Mouse (Mus musculus) forelimb bud, embryonic 11.5 days (tissue): ENCODE results near the gene Rab25.

ENCODE experiments used
- DNase-seq: peaks from one replicate; pipeline ENCODE4 v3.0.0-alpha.2; 2012; ENCODE audit warnings: low read depth, low spot score

Rab25 gene

GRCm38 (mm10) chr3:88542486-88542885 is 5.6 kb downstream of the Rab25 start:
- DNase-seq: no peak

GRCm38 (mm10) chr3:88541622-88542401 is 6.3 kb downstream of the Rab25 start:
- no peak for DNase-seq

DNA sequence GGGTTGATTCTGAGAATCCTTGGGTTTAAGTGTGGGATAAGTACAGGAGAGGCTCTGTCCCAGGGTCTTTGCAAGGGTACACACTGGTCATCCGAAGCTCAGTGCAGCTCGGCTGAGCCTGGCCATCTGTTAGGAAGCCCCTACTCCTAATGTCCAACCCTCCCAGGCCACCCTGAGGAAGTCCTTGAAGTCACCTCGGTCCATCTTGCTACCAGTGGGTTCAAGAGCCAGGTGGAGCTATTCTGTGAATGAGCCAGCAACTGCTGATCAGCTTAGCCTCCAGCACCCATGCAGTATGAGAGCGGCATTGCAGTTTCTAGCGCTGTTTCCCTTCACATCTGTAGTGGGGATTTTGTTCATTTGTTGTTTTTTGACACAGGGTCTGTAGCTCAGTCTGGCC is 8.0 kb downstream of the Rab25 start:
- DNase-seq: no peak

DNA sequence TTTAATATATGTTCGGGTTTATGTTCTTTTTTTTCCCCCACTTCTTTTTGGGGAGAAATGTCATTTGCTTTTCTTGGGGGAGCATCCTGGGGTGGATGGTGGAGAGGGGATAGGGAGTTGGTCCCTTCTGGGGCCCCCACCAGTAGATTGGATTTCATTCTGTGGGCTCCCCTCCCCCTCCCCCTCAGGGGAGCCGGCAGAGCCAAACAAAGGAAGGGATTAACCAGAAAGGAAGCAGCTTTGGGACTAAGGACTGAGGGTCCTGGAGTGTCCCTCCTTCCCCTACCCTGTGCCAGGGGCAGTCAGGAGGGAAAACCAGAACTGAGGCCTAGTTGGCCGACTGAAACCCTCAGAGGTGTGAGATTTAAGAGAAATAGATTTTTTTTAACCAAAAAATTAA is 8.7 kb downstream of the Rab25 start:
- no peak for DNase-seq

DNA sequence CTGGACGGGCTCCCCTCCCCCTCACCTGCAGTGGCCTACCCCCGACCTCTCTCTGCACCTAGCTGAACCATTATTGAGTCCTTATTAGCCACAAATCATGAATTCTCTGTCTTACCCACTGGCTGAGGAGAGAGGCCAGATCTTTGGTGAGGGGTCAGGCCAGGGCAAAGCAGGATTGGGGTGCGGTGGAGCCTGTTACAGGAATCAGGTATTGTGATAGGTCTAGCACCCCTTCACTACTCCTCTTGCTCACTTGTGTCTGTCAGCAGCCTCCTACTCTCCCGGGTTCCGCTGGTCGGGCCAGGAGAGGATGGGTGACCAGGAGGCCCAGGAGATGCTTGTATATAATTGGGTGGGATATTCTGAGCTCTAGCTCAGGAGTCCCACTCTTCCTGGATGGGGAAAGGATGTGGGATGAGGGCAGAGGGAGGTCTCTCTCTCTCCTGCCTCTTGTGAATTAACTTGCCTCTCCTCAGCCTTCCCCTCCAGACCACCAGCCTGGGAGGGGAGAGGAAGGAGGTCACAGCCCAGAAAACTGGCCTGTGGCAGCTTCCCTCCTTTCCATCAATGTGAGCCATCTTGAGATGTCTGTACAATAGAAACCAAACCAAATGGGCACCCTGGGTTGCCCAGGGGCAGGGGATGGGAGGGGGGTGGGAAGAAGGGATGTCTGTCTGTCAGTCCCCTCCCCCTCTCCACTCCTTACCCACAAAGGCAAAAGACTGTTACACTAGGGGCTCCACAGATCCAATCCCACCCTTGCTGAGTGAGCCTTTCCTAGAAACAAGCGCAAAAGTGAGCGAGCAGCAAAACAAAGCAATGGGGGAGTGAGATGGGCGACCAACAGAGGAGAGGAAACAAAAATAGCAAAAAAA is 9.6 kb downstream of the Rab25 start:
- no peak for DNase-seq

DNA sequence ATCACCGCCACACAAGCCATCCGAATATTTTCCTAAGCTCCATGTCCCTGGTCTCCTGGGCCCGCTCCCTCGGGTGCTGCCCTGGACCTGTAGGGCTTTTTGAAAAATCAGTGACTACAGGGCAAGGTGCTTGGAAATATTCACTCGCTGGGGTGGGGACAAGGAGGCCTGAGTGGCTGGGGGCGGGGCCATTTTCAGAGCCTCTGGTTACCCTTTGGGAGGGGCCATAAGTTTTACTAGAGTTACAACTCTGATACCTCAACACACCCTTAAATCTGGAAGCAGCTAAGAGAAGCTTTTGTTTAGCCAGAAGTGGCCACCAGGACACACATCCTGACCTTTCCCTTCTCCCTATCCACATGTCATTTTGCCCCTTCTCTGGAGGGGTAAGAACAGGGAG is 11.0 kb downstream of the Rab25 start:
- DNase-seq: no peak

DNA sequence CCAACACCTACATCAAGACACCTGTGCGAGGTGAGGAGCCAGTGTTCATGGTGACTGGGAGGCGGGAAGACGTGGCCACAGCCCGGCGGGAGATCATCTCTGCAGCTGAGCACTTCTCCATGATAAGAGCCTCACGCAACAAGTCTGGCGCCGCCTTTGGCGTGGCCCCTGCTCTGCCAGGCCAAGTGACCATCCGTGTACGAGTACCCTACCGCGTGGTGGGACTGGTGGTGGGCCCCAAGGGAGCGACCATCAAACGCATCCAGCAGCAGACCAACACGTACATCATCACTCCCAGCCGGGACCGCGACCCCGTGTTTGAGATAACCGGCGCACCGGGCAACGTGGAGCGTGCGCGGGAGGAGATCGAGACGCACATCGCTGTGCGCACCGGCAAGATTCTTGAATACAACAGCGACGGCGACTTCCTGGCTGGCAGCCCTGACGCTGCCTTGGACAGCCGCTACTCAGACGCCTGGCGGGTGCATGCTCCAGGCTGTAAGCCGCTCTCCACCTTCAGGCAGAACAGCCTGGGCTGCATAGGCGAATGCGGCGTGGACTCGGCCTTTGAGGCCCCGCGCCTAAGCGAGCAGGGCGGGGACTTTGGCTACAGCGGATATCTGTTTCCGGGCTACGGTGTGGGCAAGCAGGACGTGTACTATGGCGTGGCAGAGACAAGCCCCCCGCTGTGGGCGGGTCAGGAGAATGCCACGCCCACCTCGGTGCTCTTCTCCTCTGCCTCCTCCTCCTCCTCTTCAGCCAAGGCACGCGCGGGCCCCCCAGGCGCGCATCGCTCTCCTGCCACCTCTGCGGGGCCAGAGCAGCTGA is 11.8 kb downstream of the Rab25 start:
- peak; percentile 67 for DNase-seq

- no peak for DNase-seq
These were observed 12.6 kb downstream of the Rab25 start for GRCm38 (mm10) chr3:88535527-88535926.

DNA sequence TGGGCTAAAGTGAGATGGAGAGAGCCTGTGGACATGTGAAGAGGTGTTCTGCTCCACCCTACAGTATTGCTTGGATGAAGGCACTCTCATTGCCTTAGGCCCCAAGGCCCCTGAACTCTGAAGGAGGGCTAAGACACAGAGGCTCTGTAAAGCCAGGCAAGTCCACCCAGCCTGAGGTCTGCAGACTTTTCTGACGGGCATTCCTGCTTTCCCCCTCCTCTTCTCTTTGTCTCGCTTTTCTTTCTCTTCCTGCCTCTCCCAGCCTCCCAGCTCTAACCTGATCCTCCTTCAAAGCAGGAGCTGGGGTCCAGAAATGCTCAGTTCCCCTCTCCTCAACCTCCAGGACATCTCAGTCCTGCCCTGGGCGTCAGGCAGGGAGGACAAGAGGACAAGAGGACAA is 13.1 kb downstream of the Rab25 start:
- no peak for DNase-seq

GRCm38 (mm10) chr3:88533706-88534105 is 14.4 kb downstream of the Rab25 start:
- DNase-seq: no peak

DNA sequence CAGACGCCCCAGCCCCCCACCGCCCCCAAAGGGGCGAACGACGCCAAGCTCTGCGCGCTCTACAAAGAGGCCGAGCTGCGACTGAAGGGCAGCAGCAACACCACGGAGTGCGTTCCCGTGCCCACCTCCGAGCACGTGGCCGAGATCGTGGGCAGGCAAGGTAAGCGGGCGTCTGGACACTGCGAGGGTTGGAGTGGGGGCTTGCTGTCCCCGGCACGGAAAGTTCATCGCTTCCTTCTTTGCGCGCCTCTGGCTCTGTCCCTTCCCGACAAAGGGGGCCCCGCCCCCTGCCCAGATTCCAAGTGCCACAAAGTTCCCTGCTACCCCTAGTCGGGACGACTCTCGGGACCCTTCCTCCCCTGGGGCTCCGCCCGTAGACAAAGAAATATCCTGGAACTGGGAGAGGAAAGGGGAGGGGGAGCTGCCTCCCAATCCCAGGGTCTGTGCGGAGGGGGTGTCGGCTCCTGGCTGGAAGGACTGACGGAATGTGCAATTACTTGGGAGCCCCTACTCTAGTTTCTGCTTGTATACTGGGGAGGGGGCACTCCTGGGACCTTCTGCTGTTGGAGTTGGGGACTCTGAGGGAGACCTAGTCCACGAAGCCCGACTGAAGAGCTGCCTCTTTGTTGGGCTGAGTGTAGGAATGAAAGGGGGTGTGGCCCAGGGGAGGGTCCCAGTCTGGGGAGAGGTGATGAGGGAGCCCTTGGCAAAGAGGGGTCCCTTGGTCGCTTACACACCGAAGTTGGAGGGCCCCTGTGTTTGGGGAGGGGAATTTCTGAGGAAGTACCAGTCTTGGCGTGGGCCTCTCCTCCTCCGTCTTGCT is 15.2 kb downstream of the Rab25 start:
- peak; percentile 70 for DNase-seq

DNA sequence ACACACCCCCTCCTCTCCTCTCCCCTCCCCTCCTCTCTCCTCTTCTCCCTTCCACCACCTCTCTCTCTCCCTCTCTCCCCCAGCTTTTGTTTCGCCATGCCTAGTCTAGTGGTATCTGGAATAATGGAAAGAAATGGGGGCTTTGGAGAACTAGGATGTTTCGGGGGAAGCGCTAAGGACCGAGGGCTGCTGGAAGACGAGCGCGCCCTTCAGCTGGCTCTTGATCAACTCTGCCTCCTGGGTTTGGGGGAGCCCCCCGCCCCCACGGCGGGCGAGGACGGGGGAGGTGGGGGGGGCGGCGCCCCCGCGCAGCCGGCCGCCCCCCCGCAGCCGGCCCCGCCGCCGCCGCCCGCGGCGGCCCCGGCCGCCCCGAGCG is 15.8 kb downstream of the Rab25 start, which contains the start of gene Mex3a:
TSS of gene Mex3a (plus strand) at position 97 of the 376 bp plus-strand sequence.
- DNase-seq: no peak

GRCm38 (mm10) chr3:88531348-88532298 is 16.5 kb downstream of the Rab25 start:
- DNase-seq: peak; percentile 94

- no peak for DNase-seq
These were observed 17.8 kb downstream of the Rab25 start for GRCm38 (mm10) chr3:88530082-88530864.

GRCm38 (mm10) chr3:88529204-88530000 is 18.7 kb downstream of the Rab25 start:
- DNase-seq: no peak

GRCm38 (mm10) chr3:88528646-88529045 is 19.5 kb downstream of the Rab25 start:
- DNase-seq: no peak

DNA sequence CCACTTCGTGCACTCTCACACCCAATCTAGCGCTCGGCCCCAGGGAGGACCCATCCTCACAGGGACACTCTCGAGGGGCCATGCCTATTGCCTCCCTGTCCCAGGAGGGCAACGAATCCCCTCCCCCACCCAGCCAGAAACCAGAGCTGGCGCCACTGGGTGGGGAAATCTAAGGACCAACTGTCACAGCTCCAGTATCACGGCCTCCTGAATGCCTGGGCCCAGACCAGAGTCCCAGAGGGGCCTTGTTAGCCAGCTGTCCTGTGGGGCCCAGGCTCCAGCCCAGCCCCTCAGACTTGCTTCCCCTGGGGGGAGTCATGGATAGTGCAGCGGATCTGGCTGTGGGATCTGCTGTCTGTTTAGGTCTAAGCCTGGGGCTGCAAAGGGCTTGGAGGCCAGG is 20.5 kb downstream of the Rab25 start:
- no peak for DNase-seq
